Mouse (Mus musculus) myocyte (in vitro differentiated cells): ENCODE results near the gene Loxl1. TPM values are rescaled to one million over a fixed set of nuclear protein-coding genes. Genes with fewer than 3 reads are reported as not detected.

Experiments used
- H3K27me3 ChIP-seq: one replicate; pipeline ENCODE4 v1.6.1; 2011; ENCODE audit not compliant: control insufficient read depth, insufficient read depth, insufficient read length
- H3K36me3 ChIP-seq: one replicate; pipeline ENCODE4 v1.6.1; 2011; ENCODE audit not compliant: control insufficient read depth, insufficient read depth
- H3K4me2 ChIP-seq: one replicate; pipeline ENCODE4 v1.6.1; 2011; ENCODE audit warnings: low read depth, control low read depth
- H3K4me3 ChIP-seq: one replicate; pipeline ENCODE4 v1.5.1; 2011; ENCODE audit warnings: mild to moderate bottlenecking, control low read depth, moderate library complexity
- H3K79me2 ChIP-seq: one replicate; pipeline ENCODE4 v1.6.1; 2011; ENCODE audit not compliant: control insufficient read depth, insufficient read depth
- H3ac ChIP-seq: one replicate; pipeline ENCODE4 v1.6.1; 2011; ENCODE audit not compliant: control insufficient read depth, insufficient read length
- CEBPB ChIP-seq: IDR thresholded peaks from 2 replicates; pipeline ENCODE4 v1.6.1; 2011; ENCODE audit warnings: mild to moderate bottlenecking, moderate library complexity; ENCODE audit not compliant: poor library complexity, insufficient read depth, severe bottlenecking
- E2F4 ChIP-seq: IDR thresholded peaks from one replicate; pipeline ENCODE4 v1.6.1; 2011; ENCODE audit warnings: mild to moderate bottlenecking, control low read depth, moderate library complexity; ENCODE audit not compliant: insufficient read depth
- MAX ChIP-seq: IDR thresholded peaks from one replicate; pipeline ENCODE4 v1.6.1; 2011; ENCODE audit warnings: low read depth, mild to moderate bottlenecking, control low read depth
- MYOD1 ChIP-seq, 3 experiments: IDR thresholded peaks; one replicate each; pipeline ENCODE4 v1.6.1; 2011; ENCODE audit warnings: control low read depth in 2 of 3, low read depth in 2 of 3, mild to moderate bottlenecking in 2 of 3, moderate library complexity in 1 of 3; ENCODE audit not compliant: insufficient read length in 2 of 3, control insufficient read depth in 1 of 3
- MYOG ChIP-seq, 3 experiments: IDR thresholded peaks; one replicate each; pipeline ENCODE4 v1.6.1; 2011; ENCODE audit warnings: control low read depth in 2 of 3, low read depth in 2 of 3, mild to moderate bottlenecking in 2 of 3; ENCODE audit not compliant: insufficient read length in 2 of 3, control insufficient read depth in 1 of 3, insufficient read depth in 1 of 3
- POLR2A ChIP-seq: IDR thresholded peaks from one replicate; pipeline ENCODE4 v1.6.1; 2011; ENCODE audit warnings: low read depth, mild to moderate bottlenecking, control low read depth, moderate library complexity; ENCODE audit not compliant: insufficient read length
- POLR2AphosphoS2 ChIP-seq: IDR thresholded peaks from one replicate; pipeline ENCODE4 v1.6.1; 2011; ENCODE audit warnings: low read depth, control low read depth; ENCODE audit not compliant: insufficient read length
- REST ChIP-seq: IDR thresholded peaks from one replicate; pipeline ENCODE4 v1.6.1; 2011; ENCODE audit warnings: mild to moderate bottlenecking, control low read depth, moderate library complexity; ENCODE audit not compliant: insufficient read depth, insufficient read length
- SRF ChIP-seq: IDR thresholded peaks from one replicate; pipeline ENCODE4 v1.6.1; 2011; ENCODE audit warnings: low read depth; ENCODE audit not compliant: control insufficient read depth, insufficient read length
- TCF12 ChIP-seq: IDR thresholded peaks from one replicate; pipeline ENCODE4 v1.6.1; 2011; ENCODE audit warnings: mild to moderate bottlenecking, control low read depth; ENCODE audit not compliant: poor library complexity, insufficient read depth, severe bottlenecking
- TCF3 ChIP-seq: IDR thresholded peaks from one replicate; pipeline ENCODE4 v1.6.1; 2011; ENCODE audit warnings: low read depth, control low read depth; ENCODE audit not compliant: insufficient read length
- USF1 ChIP-seq: IDR thresholded peaks from one replicate; pipeline ENCODE4 v1.6.1; 2011; ENCODE audit warnings: low read depth, mild to moderate bottlenecking, control low read depth, moderate library complexity
- polyA plus RNA-seq: library from polyadenylated mRNA; unstranded; fragments of >200 nt; fragmentation: generic; extraction: Trizol; gene quantifications from one replicate; pipeline ENCODE4 v1.2.1, GENCODE M21; 2012; ENCODE audit warnings: missing spikeins

Gene Loxl1
- polyA plus RNA-seq, 1 experiment: 46.1 TPM

DNA sequence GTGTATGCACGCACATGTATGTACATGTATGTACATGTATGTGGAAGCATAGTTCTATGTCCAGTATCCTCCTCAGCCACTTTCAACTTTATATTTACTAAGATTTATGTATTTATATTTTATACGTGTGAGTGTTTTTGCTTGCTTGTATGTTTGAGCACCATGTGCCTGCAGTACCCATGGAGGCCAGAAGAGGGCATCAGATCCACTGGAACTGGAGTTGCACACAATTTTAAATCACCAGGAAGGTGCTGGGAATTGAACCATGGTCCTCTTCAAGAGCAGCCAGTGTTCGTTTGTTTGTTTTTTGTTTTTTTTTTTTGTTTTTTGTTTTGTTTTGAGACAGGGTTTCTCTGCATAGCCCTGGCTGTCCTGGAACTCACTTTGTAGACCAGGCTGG, 8.7 kb upstream of the Loxl1 start:
- H3K79me2 ChIP-seq: no peaks in the 10 kb centered on the region
- H3K36me3 ChIP-seq: no peaks in the 10 kb centered on the region
- no peaks in the 10 kb centered on the region for H3K27me3 ChIP-seq
- TF ChIP-seq MYOG (IDR thresholded peaks at IDR 0.05; ENCODE audit: control insufficient read depth in 1 of 3, insufficient read depth in 1 of 3, insufficient read length in 2 of 3, low read depth in 2 of 3) (no peak), E2F4 (no peak), TCF3 (no peak), MAX (no peak), SRF (no peak), USF1 (no peak), CEBPB (no peak), TCF12 (no peak), REST (no peak), POLR2A (no peak)
- H3ac ChIP-seq: no peak overlapping the region
- no peak overlapping the region for H3K4me2 ChIP-seq
- no peak overlapping the region for H3K4me3 ChIP-seq

DNA sequence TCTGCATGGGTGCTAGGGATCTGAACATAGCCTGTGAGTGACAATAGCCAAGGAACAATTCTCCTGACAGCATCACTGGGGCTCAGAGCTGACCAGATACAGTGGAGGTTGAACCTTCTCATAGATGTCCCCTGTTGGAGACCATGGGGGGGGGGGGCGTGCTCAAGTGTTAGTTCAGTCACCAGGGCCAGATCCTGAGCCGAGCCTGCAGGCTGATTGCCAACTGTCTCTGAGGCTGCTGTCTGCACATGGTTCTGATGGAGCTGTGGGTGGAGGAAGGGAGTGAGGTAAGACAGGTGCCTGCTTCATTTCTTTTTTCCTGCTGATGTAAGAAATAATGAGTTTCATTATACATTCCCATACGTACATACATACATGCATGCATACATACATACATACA, 5.3 kb upstream of the Loxl1 start:
- no peak overlapping the region for H3K4me2 ChIP-seq
- no peak overlapping the region for H3K4me3 ChIP-seq
- H3ac ChIP-seq: no peak overlapping the region
- no peaks in the 10 kb centered on the region for H3K36me3 ChIP-seq
- no peaks in the 10 kb centered on the region for H3K79me2 ChIP-seq
- H3K27me3 ChIP-seq: no peaks in the 10 kb centered on the region
- TF ChIP-seq SRF (no peak), E2F4 (no peak), TCF3 (no peak), MYOG (IDR thresholded peaks at IDR 0.05; ENCODE audit: control insufficient read depth in 1 of 3, insufficient read depth in 1 of 3, insufficient read length in 2 of 3, low read depth in 2 of 3) (no peak), MAX (no peak), REST (no peak), POLR2A (no peak), USF1 (no peak), TCF12 (no peak), CEBPB (no peak), MYOD1 (IDR thresholded peaks at IDR 0.05; ENCODE audit: control insufficient read depth in 1 of 3, insufficient read length in 2 of 3, low read depth in 2 of 3) (no peak), POLR2AphosphoS2 (no peak)

GRCm38 (mm10) chr9:58317381-58317780, 4.4 kb upstream of the Loxl1 start:
- Histone ChIP-seq H3ac (no peak overlapping the region), H3K4me3 (no peak overlapping the region), H3K27me3 (no peaks in the 10 kb centered on the region), H3K36me3 (no peaks in the 10 kb centered on the region), H3K79me2 (no peaks in the 10 kb centered on the region), H3K4me2 (no peak overlapping the region)
- TF ChIP-seq MYOD1 (IDR thresholded peaks at IDR 0.05; ENCODE audit: control insufficient read depth in 1 of 3, insufficient read length in 2 of 3, low read depth in 2 of 3) (no peak), POLR2AphosphoS2 (no peak), TCF3 (no peak), TCF12 (no peak), MYOG (IDR thresholded peaks at IDR 0.05; ENCODE audit: control insufficient read depth in 1 of 3, insufficient read depth in 1 of 3, insufficient read length in 2 of 3, low read depth in 2 of 3) (no peak), MAX (no peak), REST (no peak), CEBPB (no peak), SRF (no peak), USF1 (no peak), POLR2A (no peak), E2F4 (no peak)

DNA sequence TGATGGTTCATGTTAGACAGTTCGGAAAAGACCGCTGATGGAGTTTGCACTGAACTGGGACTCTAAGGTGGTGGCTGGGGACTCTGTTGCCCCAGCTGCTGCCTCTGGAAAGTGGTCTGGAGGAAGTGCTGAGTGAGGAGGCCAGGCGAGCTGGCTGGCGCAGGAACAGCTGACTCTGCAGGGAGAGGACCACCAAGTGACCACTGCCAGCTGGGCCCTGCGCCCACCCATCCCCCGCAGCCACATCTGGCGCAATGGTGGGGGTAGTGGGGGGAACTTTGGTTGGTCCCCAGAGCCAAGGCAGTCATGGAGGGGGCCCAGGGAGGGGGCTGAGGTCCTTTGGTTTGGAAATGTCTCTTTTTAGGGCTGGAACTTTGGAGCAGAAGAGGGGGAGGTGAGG, 3.8 kb upstream of the Loxl1 start:
- TF ChIP-seq POLR2A (no peak), CEBPB (no peak), REST (no peak), TCF12 (no peak), MYOD1 (IDR thresholded peaks at IDR 0.05; ENCODE audit: control insufficient read depth in 1 of 3, insufficient read length in 2 of 3, low read depth in 2 of 3) (peak in 2 of 3 experiments; percentile 40 to 74), USF1 (no peak), POLR2AphosphoS2 (no peak), MYOG (IDR thresholded peaks at IDR 0.05; ENCODE audit: control insufficient read depth in 1 of 3, insufficient read depth in 1 of 3, insufficient read length in 2 of 3, low read depth in 2 of 3) (peak in 2 of 3 experiments; percentile 25 to 32), TCF3 (no peak)
- H3ac ChIP-seq: no peak overlapping the region
- no peak overlapping the region for H3K4me2 ChIP-seq

DNA sequence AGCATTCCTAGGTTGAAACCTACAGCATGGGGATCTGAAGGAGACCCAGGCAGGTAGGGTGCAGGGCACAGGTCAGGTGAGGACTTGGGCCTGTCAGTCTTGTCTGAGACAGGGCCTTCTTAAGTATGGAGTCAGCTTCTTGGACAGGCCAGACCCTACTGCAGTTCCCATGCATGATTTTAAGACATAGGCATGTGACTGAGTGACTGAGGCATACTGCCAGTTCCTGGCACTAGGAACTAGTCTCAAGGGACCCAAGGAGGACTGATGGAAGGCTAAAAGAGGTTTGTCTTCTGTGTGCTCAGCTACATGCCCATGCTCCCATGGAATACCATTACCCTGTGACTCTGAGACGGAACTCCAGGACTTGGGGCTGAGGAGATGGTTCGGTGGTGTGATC, 2.9 kb upstream of the Loxl1 start:
- TF ChIP-seq USF1 (peak; percentile 53), TCF12 (no peak)
- H3K36me3 ChIP-seq: no peaks in the 10 kb centered on the region
- no peaks in the 10 kb centered on the region for H3K27me3 ChIP-seq
- H3K4me2 ChIP-seq: peak overlapping the region; percentile 12
- H3ac ChIP-seq: no peak overlapping the region
- no peak overlapping the region for H3K4me3 ChIP-seq
- peaks cover 3% of the 10 kb centered on the region for H3K79me2 ChIP-seq

More for the DNA sequence above, 3.8 kb upstream of the Loxl1 start:
- H3K79me2 ChIP-seq: no peaks in the 10 kb centered on the region
- H3K27me3 ChIP-seq: no peaks in the 10 kb centered on the region
- H3K4me3 ChIP-seq: no peak overlapping the region
- no peaks in the 10 kb centered on the region for H3K36me3 ChIP-seq
